Mouse (Mus musculus): ENCODE measurements around the gene Abca8b.
"Not testable (repeated sequence)": the region's sequence is repeated elsewhere in the genome, so short reads cannot be mapped to it uniquely, and the experiment has no call there.

Abca8b gene

DNA sequence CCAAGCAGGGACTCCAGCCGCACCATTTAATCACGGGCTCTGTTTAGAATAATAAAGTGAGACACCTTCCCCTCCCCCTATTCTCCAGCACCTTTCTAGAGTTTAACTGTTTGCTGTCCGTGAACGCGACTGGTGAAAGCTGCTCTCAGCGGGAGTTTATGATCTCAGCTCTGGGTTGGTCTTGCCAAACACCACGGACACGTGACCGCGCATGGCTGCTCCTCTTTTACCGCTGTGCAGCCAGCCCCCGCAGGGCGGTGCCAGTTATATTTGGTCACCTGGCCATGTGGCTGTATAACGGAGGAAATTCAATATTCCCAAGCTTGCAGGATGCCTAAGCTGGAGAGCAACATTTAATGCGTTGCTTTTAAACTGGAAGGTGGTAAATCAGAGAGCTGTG lies at the start of gene Abca8b:
Gene Abca8b, minus strand, starts transcription at position 222 of the 400 bp plus-strand sequence.
- peak; percentile 88 to 94 for DNase-seq (ENCODE audit: low spot score in 2 of 2)

DNA sequence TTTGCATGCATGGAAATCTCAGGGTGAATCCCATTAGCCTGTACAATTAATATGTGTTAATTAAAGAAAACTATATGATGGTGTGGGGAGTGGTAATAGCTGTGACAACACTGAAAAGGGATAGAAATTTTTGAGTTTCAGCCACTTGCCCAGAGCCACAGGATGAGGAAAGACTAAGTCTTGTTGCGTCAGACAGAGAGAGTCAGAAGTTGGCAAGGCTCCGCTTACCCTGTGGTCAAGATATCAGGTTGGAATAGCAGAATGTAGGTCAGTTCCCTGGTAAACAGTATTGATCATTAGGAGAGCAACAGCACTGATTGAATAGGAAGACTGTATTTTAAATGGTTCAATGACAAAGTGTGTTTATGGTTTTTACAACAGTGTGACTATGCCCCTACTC lies 42.1 kb upstream of the Abca8b start:
- no peak for DNase-seq (ENCODE audit: low spot score in 2 of 2)

DNA sequence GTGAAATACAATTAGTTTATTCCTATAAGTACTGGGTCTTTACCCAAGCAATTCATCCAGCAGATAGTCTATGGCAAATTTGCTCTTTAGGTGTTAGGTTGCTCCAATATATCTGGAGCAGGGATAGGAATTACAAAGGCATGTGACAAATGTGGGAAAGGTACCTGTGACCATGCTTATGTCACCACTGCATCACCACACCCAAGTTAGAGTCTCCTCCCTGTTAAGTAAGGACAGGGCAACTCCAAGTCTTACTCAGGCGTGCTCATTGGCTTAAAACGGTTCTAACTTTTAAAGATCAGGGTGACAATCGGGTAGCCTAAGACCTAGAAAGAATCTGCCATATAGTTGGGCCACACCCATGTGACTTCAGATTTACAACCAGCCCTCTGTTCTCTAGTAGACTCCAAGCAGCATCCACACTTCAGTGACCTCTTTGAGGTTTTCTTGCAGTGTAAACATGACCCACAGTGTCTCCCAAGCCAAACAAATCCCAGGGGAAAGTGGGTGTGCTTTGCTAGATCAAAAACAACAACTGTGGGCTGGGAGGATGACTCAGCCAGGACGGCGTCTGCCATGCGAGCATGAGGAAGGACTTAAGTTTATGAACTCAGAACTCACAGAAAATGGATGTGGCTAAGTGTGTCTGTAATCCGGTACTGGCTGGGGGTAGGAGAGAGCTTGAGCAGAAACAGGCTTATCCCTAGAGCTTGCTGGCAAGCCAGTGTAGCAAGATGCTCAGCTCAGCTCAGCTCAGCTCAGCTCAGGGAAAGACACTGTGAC lies 33.5 kb upstream of the Abca8b start:
- no peak for DNase-seq (ENCODE audit: low spot score in 2 of 2)

DNA sequence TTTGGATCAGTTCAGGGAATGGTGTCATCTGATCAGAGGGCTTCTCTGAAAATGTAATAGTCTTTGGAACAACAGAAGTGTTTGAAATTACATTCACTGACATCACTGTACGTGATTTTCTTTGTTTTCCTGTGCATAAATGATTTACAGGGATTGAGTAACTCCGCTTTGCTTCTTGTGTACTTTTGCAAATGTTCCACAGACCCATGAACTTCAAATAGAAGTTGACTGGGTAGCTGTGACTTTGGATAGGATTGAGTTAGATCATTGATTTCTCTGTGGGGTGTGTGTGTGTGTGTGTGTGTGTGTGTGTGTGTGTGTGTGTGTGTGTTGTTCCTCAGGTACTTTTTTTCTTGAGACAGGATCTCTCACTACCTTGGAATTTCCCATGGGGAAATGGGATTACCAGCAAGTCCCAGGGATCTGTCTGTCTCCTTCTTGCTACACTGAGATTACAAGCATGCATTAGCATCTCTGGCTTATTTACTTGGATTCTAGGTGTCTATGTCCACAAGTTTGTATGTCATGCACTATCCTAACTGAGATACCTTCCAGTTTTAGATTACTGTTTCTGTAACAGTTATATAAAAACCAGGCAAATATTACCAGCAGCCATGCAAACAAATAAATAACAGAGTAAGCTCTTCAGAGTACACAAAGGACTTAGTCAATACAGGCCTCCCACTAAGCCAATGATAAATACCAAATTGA lies 15.3 kb upstream of the Abca8b start:
- no peak for DNase-seq (ENCODE audit: low spot score in 2 of 2)

DNA sequence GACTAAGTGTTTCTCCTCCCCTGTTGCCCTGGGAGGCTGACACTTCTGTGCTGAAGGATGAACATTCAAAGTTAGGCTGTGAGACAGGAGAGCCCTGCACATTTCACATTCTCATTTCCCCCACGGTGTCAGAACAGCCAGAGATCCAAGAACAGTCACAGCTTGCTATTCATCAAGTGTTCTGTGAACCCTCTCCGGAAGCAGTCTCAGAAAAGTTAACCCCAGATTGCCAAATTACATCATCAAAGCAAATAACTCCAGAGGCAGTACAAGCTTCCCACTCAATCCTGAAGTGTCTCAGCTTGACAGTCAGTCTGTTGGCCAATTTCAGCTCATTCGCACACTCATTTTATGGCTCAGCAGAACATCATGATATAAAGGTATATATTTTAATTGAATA lies 632 bp downstream of the Abca8b start:
- peak; percentile 27 to 42 for DNase-seq (ENCODE audit: low spot score in 2 of 2)

DNA sequence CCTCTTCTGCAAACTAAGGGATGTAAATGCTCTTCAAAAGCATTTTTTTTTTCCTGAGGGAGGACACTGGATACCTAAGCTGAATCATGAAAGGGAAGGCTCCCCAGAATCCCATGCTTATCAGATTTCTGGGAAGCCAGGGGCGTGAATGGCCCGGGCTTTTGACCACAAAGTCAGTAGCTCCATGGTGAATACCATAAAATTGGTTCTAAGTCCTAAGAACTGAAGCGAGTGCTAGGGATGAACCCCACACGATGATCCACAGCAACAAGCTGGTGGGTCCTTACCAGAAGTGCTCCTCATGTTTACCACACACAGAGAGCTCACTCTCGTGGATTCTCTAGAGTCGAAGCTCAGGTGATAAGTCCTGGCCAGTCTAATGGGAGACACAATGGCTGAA lies 1.6 kb downstream of the Abca8b start:
- DNase-seq (ENCODE audit: low spot score in 2 of 2), result no peak

DNA sequence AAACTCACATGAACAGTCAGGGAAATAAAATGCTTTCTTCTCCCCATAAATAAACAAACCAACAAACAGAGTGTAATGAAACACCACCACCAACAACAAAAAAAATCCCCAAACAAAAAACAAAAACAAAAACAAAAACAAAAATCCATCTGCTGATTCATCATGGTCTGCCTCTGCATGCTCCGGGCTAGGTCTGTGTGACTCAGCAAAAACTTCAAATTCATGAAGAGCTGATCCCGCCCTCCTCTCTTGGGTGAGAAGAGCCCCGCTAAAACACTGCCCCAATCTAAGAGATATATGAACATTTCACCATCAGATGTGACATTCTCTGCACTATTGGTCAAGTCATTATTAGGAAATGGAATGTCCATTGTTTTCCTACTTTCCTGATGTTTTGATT lies 4.4 kb downstream of the Abca8b start:
- no peak for DNase-seq (ENCODE audit: low spot score in 2 of 2)

DNA sequence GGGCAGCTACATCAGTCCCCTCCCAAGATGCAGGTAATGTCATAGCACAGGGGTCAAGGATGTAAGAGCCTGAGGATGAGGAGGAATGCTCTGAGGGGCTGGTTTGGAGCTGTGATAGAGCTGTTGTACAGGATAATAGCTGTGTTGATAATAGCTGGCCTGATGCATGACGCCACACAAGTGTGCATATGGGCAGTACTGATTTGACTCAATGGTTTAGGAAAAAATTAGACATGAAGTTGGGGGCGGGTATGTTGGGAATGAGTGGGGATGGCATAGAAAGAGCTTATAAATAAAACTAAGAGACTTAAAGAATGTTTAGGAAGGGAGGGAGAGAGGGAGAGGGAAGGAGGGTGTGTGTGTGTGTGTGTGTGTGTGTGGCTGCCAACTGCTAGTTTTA lies 5.4 kb downstream of the Abca8b start:
- DNase-seq (ENCODE audit: low spot score in 2 of 2), result no peak

DNA sequence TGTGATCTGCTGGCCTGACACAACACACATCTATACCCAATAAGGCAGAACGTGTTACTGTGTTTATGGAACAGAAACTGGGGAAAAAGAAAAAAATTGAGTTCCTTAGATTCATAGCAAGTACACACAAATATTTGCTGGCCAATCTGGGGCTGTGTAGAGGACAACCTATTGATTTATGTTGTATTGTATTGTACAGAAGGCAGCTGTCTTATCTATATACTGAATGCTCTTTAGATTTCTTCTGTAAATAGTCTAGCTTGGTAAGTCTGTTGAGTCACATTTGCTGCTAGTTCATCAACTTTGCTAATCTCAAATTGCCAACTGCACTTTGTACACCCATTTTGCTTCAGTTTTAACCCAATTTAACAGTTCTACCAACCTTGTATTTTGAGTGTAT lies 7.5 kb downstream of the Abca8b start:
- no peak for DNase-seq (ENCODE audit: low spot score in 2 of 2)

DNA sequence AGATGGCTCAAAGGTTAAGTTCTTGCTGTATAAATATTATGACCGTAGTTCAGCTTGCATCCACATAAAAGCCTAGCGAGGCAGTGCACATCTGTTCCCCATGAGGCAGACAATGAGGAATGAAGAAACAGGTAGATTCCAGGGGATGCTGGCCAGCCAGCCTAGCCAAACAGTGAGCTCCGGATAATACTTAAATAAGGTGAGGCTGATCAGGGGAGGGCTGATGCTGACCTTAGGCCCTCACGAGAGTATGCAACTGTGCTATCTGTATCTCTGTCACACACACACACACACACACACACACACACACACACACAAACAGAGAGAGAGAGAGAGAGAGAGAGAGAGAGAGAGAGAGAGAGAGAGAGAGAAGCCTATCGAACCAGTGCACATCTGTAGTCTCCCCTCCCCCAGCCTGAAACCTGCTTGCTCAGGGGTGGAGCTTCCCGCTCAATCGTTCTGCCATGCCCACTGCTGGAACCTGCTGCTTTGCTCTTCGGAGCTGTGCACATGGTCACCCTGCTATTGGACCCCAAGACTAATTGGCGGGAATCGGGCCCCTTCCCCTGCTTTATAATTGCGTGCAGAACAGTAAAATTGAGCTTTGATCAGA lies 8.1 kb downstream of the Abca8b start:
- not testable (repeated sequence) for DNase-seq (ENCODE audit: low spot score in 2 of 2)

DNA sequence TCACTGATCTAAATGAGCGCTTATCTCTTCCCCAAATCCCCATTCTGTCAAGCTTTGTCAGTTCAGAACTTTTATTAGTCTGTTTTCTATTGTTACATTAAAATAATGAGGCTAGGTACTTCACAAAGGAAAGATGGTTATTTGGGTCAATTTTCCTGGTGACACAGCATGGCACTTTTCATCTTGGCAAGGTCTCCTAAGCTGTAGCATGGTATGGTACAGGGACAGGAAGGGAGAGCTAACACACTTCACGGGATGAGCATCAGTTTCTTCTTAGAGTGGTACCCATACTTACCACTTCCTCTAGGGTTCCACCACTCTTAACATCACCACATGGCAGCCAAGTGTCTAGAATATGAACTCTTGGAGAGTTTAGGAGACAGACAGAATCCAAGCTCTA lies 13.8 kb downstream of the Abca8b start:
- no peak for DNase-seq (ENCODE audit: low spot score in 2 of 2)

DNA sequence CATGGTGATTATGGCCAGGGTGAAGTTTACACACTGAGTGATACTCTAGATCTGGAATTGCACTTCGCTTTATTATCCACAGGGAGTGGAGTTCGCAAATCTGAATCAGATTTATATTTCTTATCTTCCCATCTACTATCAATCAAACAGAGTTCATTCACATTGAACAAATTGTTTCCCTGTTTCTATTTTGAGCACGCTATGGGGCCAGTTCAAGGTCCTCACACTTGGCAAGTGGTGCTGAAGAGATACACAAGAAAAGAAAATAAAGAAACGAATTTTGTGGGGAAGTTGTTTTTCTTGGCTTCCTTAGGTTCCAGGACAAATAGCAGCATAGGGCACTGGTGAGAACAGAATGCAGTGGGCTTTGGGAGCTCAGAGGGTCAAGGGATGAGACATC lies 25.1 kb downstream of the Abca8b start:
- no peak for DNase-seq (ENCODE audit: low spot score in 2 of 2)

DNA sequence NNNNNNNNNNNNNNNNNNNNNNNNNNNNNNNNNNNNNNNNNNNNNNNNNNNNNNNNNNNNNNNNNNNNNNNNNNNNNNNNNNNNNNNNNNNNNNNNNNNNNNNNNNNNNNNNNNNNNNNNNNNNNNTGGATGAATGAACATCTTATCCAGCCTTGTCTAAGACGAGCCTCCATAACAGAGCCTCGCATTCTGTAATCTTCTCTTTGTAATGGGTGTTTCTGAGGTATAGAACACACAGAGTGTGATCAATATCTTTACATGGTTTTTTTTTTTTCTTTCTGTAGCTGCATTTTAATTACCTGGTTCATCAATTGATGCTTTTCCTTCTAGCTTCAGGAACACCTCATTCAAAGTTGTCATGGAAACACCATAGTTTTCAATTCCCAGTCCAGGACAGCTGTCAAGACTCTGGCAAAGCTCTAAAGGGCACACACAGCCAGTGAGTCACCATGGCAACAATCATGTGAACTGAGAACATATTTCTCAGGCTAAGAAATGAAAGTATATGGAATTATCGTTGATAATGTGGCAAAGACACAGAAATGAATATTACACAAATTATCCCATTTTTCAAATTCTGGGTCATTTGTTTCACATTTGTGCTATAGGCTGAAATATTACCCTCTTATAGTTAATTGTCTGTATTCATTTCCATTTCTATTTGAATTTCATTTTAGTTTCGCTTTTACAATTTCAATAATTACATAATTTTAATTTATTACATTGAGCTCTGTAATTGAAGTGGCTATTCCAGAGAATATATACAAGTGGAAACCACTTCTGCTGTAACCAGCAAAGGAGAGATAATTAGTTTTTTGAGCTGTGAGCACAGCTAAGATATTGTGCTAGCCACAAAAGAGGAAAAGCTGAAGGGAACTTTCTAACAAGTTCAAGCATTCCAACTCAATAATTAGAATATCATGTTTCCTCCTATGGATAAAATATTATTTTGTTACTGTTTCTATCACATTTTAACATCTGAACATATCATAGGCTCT lies 33.9 kb downstream of the Abca8b start:
- DNase-seq (ENCODE audit: low spot score in 2 of 2), result peak; percentile 29 to 48

DNA sequence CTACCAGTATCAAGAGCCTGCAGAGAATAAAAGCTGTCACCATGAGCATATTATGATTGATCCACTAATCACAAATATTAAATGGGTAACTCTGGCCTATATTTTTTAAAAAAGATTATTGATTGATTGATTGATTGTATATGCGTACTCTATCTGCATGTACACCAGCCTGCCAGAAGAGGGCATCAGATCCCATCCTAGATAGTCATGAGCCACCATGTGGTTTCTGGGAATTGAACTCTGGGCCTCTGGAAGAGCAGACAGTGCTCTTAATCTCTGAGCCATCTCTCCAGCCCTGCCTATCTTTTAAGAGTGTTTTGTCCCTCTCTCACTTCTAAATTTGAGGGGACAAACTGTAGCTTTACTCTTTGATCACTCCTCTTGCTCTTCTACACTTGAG lies 40.5 kb downstream of the Abca8b start:
- no peak for DNase-seq (ENCODE audit: low spot score in 2 of 2)

DNA sequence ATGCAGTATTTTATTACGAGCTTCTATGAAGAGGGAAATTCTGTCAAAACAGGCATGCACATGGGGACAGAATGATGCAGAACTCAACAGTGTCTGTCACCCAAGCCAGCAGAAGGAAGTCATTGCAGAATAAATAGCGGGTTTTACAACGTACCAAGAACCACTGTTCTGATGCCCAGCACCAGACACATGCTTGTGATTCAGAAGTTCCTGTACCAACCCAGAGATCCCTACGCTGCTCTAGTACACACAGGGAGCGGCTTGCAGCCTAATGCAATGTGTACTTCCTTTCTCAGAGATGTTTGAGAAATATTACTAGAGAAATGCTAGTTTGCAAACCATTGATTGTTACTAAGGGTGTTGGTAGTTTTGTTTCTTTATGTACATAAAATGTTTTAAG lies 58.7 kb downstream of the Abca8b start:
- DNase-seq (ENCODE audit: low spot score in 2 of 2), result no peak

DNA sequence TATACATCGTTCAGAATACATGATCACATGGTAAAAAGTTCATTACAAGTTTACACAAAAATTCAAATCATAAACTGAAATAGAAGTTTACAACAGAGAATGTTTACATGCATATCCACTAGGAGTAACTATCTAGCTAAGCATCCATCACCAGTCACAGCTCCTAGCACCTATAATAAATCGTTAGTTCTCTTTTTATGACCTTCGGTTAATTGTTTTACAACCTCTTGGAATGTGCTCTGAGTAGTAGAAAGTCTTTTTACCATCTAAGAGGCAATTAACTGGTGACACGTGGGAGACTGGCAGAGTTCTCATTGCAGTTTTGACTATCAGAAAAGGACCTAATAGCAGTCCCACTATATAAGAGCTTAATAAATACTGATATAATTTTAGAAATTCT lies 62.4 kb downstream of the Abca8b start:
- not testable (repeated sequence) for DNase-seq (ENCODE audit: low spot score in 2 of 2)

DNA sequence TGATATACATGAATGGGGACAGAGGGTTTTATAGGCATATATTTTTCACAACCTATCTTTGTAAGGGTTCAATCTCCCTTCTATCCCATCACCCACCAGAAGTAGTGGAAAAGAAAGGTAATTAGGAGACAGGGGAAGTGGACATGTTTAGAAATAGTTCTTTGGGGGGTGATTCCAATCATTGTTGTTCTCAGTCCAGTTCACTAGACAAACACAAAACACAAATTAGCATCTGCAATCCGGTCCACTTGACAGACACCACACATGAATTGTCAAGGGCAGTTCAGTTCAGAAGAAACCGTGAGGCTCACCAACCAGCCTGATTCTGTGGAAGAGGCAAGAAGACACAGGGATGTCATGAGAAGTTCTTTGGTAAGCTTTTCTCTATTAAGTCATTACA lies 67.2 kb downstream of the Abca8b start:
- DNase-seq (ENCODE audit: low spot score in 2 of 2), result no peak

DNA sequence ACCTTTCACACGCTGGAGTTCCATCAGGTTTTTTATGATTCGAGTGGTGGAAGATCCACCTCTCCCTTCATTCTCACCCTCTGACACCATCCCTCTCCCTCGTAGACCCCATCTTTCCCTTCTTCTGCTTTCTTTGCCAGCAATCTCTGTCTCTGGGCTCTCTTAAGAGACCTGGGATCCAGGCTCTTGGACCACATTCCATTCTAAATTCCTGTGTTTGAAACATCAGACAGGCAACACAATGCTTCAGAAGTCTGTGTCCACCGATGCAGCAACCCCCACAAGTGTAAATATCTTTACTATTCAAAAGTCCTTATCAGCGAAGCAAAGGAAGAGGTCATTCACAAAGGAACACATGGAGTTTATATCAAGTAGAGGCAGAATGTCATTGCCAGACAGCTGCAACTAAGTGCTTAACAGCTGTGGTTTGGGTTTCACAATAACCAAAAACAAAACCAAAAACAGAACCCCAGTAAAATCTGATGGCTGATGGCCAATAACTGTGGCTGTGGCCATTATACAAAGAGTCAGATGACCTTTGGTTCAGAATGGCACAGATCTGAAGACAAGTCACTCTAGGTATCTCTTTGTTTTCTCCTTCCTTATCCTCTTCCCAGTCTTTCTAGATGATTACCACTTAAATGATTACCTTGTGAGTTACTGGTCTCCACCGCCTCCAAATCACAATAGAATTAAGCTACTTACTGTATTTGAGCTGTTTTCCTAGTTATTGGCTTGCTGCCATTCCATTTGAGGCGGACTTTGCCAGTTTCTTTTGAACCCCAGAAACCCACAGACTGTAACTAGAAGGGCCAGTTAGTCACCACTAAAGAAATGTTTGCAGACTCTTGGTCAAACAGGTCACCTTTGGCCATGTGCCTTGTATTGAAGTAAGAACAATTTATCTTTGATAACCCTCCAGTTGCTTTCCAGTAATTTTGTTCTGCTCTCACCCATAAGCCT lies 68.6 kb downstream of the Abca8b start:
- no peak for DNase-seq (ENCODE audit: low spot score in 2 of 2)

DNA sequence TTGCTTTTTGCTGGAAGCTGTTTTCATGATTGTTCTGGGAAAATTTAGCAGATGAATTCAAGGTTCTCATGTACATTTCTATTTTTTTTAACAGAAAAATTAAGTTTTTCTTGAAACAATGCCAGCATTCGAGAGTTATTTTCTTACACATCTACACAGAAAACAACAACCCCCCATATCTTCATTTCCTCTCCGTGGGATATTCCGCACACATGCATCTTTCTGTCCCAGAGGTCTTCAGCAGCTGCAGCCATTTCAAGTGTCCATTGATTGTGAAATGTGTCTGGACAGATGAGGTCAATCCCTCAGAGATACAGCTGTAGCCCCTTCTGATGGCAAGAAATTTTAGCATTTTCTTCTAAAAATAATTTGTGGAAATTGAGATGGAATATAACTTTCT lies 73.4 kb downstream of the Abca8b start:
- no peak for DNase-seq (ENCODE audit: low spot score in 2 of 2)

DNA sequence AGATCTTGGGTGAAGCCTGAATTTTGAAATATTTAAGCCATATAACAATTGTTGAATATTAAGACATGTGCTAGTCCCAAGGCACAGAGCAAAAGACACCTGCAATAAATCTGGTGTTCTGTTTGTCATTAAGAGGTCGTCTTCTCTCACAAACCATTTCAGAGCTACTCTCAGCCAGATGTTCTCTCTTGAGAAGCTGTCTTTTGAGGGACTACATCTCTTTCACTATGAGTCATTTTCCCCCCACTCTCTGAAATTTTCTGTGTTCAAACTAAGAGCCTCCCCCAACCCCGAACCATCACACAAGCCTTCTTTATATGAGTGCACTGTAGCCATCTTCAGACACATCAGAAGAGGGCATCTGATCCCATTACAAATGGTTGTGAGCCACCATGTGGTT lies 76.2 kb downstream of the Abca8b start:
- no peak for DNase-seq (ENCODE audit: low spot score in 2 of 2)

DNA sequence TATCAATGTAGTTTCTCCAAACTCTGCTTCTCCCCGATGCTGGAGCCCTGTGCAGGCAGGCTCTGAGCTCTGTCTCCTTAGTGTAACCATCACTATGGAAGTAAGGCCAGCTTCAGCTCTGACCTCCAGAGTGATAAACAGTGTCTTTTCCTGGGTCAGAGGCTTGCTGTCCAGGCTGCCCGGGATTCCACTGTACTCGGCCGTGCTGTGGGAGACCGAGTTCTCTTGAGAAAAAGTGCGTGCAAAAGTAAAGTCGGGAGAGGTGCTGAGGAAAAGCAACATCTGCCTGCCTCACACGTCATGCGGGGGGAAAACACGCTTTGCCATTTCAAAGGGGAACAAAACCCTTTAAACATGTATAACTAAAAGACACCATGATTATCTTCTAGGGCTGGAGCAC lies 79.0 kb downstream of the Abca8b start:
- DNase-seq (ENCODE audit: low spot score in 2 of 2), result no peak

Measured in right cerebral cortex, postnatal 10 days (tissue).